Mouse (Mus musculus) adrenal gland, adult 18-20 months (tissue): ENCODE data around the gene Vav1. TPM values are rescaled to one million over a fixed set of nuclear protein-coding genes. Genes with fewer than 3 reads are reported as not detected.
"Not testable (repeated sequence)": the region's sequence is repeated elsewhere in the genome, so short reads cannot be mapped to it uniquely, and the experiment has no call there.

ENCODE experiments used
- DNase-seq, 2 experiments: peaks; one replicate each; pipeline ENCODE4 v3.0.0; 2021 to 2022; ENCODE audit warnings: low spot score in 2 of 2
- total RNA-seq, 2 experiments: library from RNA; stranded (reverse); gene quantifications; 1 replicate in 1 of 2; 2 replicates in 1 of 2; pipeline ENCODE4 v1.2.3; 2021

Vav1 gene
- total RNA-seq, 2 experiments from 2014 or later = 2.6 to 4.0 TPM

GRCm38 (mm10) chr17:57334001-57334760 is 55.3 kb downstream of the Vav1 start:
- DNase-seq = peak in 1 of 2 experiments; percentile 52

- peak; percentile 86 to 89 for DNase-seq
These were observed 55.9 kb downstream of the Vav1 start for GRCm38 (mm10) chr17:57334761-57335150.

GRCm38 (mm10) chr17:57335194-57335593 is 56.3 kb downstream of the Vav1 start:
- DNase-seq = not testable (repeated sequence)

GRCm38 (mm10) chr17:57335673-57336303 is 56.9 kb downstream of the Vav1 start:
- peak; percentile 88 to 89 for DNase-seq

- DNase-seq = no peak
These were observed 59.1 kb downstream of the Vav1 start for GRCm38 (mm10) chr17:57337996-57338395.

- no peak for DNase-seq
These were observed 60.4 kb downstream of the Vav1 start for GRCm38 (mm10) chr17:57339298-57339697.

GRCm38 (mm10) chr17:57341568-57341967 is 62.7 kb downstream of the Vav1 start:
- DNase-seq = no peak

GRCm38 (mm10) chr17:57344029-57344707 is 65.3 kb downstream of the Vav1 start:
- DNase-seq = no peak

- no peak for DNase-seq
These were observed 68.1 kb downstream of the Vav1 start for GRCm38 (mm10) chr17:57347017-57347416.

- no peak for DNase-seq
These were observed 68.9 kb downstream of the Vav1 start for GRCm38 (mm10) chr17:57347781-57348180.

GRCm38 (mm10) chr17:57349067-57349466 is 70.2 kb downstream of the Vav1 start:
- DNase-seq = no peak

GRCm38 (mm10) chr17:57350212-57350611 is 71.3 kb downstream of the Vav1 start:
- DNase-seq = no peak

- DNase-seq = no peak
These were observed 72.2 kb downstream of the Vav1 start for GRCm38 (mm10) chr17:57351107-57351506.

GRCm38 (mm10) chr17:57358441-57358840 is 79.5 kb downstream of the Vav1 start, which contains the start of gene Adgre1:
Gene Adgre1 (plus strand): TSS chr17:57358691.
- DNase-seq = no peak

- DNase-seq = no peak
These were observed 80.8 kb downstream of the Vav1 start for GRCm38 (mm10) chr17:57359485-57360241.

Other genes starting within 250 kb of the Vav1 start
- gene Khsrp, start 247.6 kb upstream of the Vav1 start, total RNA-seq = 10 to 100 TPM; 84.2 to 92.7 TPM
- gene Slc25a41, start 237.4 kb upstream of the Vav1 start, total RNA-seq = not detected
- gene Crb3, start 220.0 kb upstream of the Vav1 start, total RNA-seq = under 1 TPM; 0.36 to 0.67 TPM
- gene Slc25a23, start 219.2 kb upstream of the Vav1 start, total RNA-seq = 100 to 1,000 TPM in 1 of 2 experiments, 10 to 100 TPM in 1; 73.2 to 108 TPM
- 1 to 10 TPM; 1.3 to 2.3 TPM for gene Dennd1c, start 200.6 kb upstream of the Vav1 start, total RNA-seq
- gene Tubb4a, start 191.3 kb upstream of the Vav1 start, total RNA-seq = 1 to 10 TPM; 4.0 to 4.3 TPM
- under 1 TPM; 0.38 to 0.63 TPM for gene Tnfsf9, start 173.8 kb upstream of the Vav1 start, total RNA-seq
- not detected for gene Cd70, start 129.3 kb upstream of the Vav1 start, total RNA-seq
- under 1 TPM in 1 of 2 experiments, not detected in 1; 0.36 TPM for gene Tnfsf14, start 84.9 kb upstream of the Vav1 start, total RNA-seq
- 100 to 1,000 TPM; 184 to 696 TPM for gene C3, start 51.0 kb upstream of the Vav1 start, total RNA-seq
- 10 to 100 TPM; 72.4 to 89.6 TPM for gene Gpr108, start 30.7 kb upstream of the Vav1 start, total RNA-seq
- 10 to 100 TPM; 53.4 to 61.0 TPM for gene Trip10, start 29.6 kb upstream of the Vav1 start, total RNA-seq
- gene Adgre1, start 79.6 kb downstream of the Vav1 start, total RNA-seq = 10 to 100 TPM in 1 of 2 experiments, 1 to 10 TPM in 1; 6.0 to 13.8 TPM